In genomic region chr2:120392406-120392805, GRCm38 (mm10) we compare ENCODE assay signal across 23 mouse cellular contexts. TPM values are rescaled to one million over a fixed set of nuclear protein-coding genes. Genes with fewer than 3 reads are reported as not detected.
DNase-seq lines count a peak whose midpoint lies in the region; ATAC-seq and TF ChIP-seq lines count a peak whose summit lies in the region.
"Had no signal": no experiment of that assay in that cellular context is flagged by ENCODE, and none has a peak within 500 bp of the region (broad histone marks: within the 10 kb centered on the region; RNA-seq: fewer than 3 reads in every experiment).

No protein-coding gene starts in this region.

- TF ChIP-seq POLR2A in MEL (IDR thresholded peaks at IDR 0.05; ENCODE audit: control insufficient read depth in 1 of 2, insufficient read depth in 1 of 2, low read depth in 1 of 2, low read length in 2 of 2, poor library complexity in 1 of 2) = no peak

- no peak for ATAC-seq in liver, postnatal 0 days
- ATAC-seq in liver, embryonic 12.5 days = no peak
- ATAC-seq: forebrain, embryonic 15.5 days; inflammation-experienced regulatory T-cells, adult 6 months had no signal

- no peak overlapping the region for H3K4me2 ChIP-seq in liver, postnatal 0 days (ENCODE audit: low read depth, low read length)
- no peak overlapping the region for H3K4me2 ChIP-seq in liver, embryonic 12.5 days
- H3K4me2 ChIP-seq: forebrain, embryonic 15.5 days; hindbrain, embryonic 13.5 days; limb, embryonic 12.5 days; liver, embryonic 15.5 days; midbrain, embryonic 11.5 days had no signal

- H3K36me3 ChIP-seq in liver, postnatal 0 days (replicated peaks; ENCODE audit: insufficient read depth, low read length) = peaks cover 64% of the 10 kb centered on the region
- H3K36me3 ChIP-seq in liver, embryonic 12.5 days = peaks cover 85% of the 10 kb centered on the region
- peaks cover 0 to 36% of the 10 kb centered on the region in 2 experiments; a peak in 2 of 4 replicates for H3K36me3 ChIP-seq in MEL (ENCODE audit: control insufficient read depth in 1 of 2, insufficient read depth in 2 of 2, low read length in 2 of 2)

- H3K27ac ChIP-seq in liver, postnatal 0 days (ENCODE audit: low read depth) = no peak overlapping the region
- no peak overlapping the region for H3K27ac ChIP-seq in liver, embryonic 12.5 days
- H3K27ac ChIP-seq in MEL (ENCODE audit: control insufficient read depth, low read depth, low read length) = no peak overlapping the region
- H3K27ac ChIP-seq: forebrain, embryonic 15.5 days; heart, embryonic 10.5 days; hindbrain, embryonic 13.5 days; limb, embryonic 12.5 days; liver, embryonic 15.5 days; macrophage had no signal

- intact Hi-C loops in left cerebral cortex, postnatal 14 days (cut with DNase I) = no loop called here

- TF ChIP-seq RAD21 in MEL (IDR thresholded peaks at IDR 0.05; ENCODE audit: low read depth, low read length) = no peak

- H3K9me3 ChIP-seq in liver, postnatal 0 days (ENCODE audit: low read length) = no peaks in the 10 kb centered on the region
- no peaks in the 10 kb centered on the region for H3K9me3 ChIP-seq in liver, embryonic 12.5 days (replicated peaks)
- no peaks in the 10 kb centered on the region for H3K9me3 ChIP-seq in MEL (replicated peaks; ENCODE audit: insufficient read depth, low read length)
- H3K9me3 ChIP-seq: forebrain, embryonic 15.5 days; heart, embryonic 10.5 days; hindbrain, embryonic 13.5 days; limb, embryonic 12.5 days; liver, embryonic 15.5 days had no signal

- no peak overlapping the region for H3K9ac ChIP-seq in liver, postnatal 0 days (replicated peaks)
- H3K9ac ChIP-seq in liver, embryonic 12.5 days = no peak overlapping the region
- H3K9ac ChIP-seq in MEL (ENCODE audit: control insufficient read depth, low read depth, low read length, poor library complexity, severe bottlenecking) = no peak overlapping the region
- H3K9ac ChIP-seq: forebrain, embryonic 15.5 days; hindbrain, embryonic 13.5 days; limb, embryonic 12.5 days; liver, embryonic 15.5 days had no signal

- no peak overlapping the region for H3K4me3 ChIP-seq in liver, postnatal 0 days (ENCODE audit: low read depth, low read length)
- H3K4me3 ChIP-seq in liver, embryonic 12.5 days = no peak overlapping the region
- no peak overlapping the region for H3K4me3 ChIP-seq in MEL (ENCODE audit: control insufficient read depth in 1 of 2, insufficient read depth in 1 of 2, low read depth in 2 of 2, low read length in 2 of 2)
- H3K4me3 ChIP-seq: forebrain, embryonic 15.5 days; heart, embryonic 10.5 days; hindbrain, embryonic 13.5 days; limb, embryonic 12.5 days; liver, embryonic 15.5 days had no signal

- H3K79me2 ChIP-seq in MEL (ENCODE audit: control insufficient read depth, insufficient read depth, low read length, poor library complexity) = no peaks in the 10 kb centered on the region

- no peaks in the 10 kb centered on the region for H3K27me3 ChIP-seq in liver, postnatal 0 days (ENCODE audit: insufficient read depth, low read length)
- no peaks in the 10 kb centered on the region for H3K27me3 ChIP-seq in liver, embryonic 12.5 days (replicated peaks)
- H3K27me3 ChIP-seq in MEL (ENCODE audit: control insufficient read depth in 1 of 2, insufficient read depth in 2 of 2, low read length in 2 of 2) = no peaks in the 10 kb centered on the region
- H3K27me3 ChIP-seq: forebrain, embryonic 15.5 days; hindbrain, embryonic 13.5 days; limb, embryonic 12.5 days; liver, embryonic 15.5 days had no signal

- TF ChIP-seq EP300 in liver, postnatal 0 days (IDR thresholded peaks at IDR 0.05; ENCODE audit: low read depth) = no peak
- TF ChIP-seq EP300 in MEL (IDR thresholded peaks at IDR 0.05; ENCODE audit: low read depth in 1 of 2, low read length in 2 of 2) = no peak

- DNase-seq in liver, postnatal 0 days = no peak
- no peak for DNase-seq in MEL (ENCODE audit: low read depth, low spot score)
- DNase-seq in retina, embryonic 14.5 days (ENCODE audit: low spot score) = peak; percentile 15
- peak; percentile 4 to 20 for DNase-seq in thymus, postnatal 36 days
- DNase-seq in testis, postnatal 10 days (ENCODE audit: low spot score) = no peak
- DNase-seq in left cerebral cortex, postnatal 14 days (ENCODE audit: low spot score in 2 of 2) = no peak
- DNase-seq: adrenal gland, adult 2 months; cerebellum, adult 9-10 months; gastrocnemius, postnatal 36 days; heart, postnatal 14 days; kidney, adult 8-10 months; kidney, postnatal 25 days; layer of hippocampus, adult 9-11 months; right cerebral cortex, postnatal 4 days had no signal

- no peaks in the 10 kb centered on the region for H3K4me1 ChIP-seq in liver, postnatal 0 days (ENCODE audit: insufficient read depth)
- no peaks in the 10 kb centered on the region for H3K4me1 ChIP-seq in liver, embryonic 12.5 days
- H3K4me1 ChIP-seq in MEL (ENCODE audit: control insufficient read depth in 1 of 2, insufficient read depth in 2 of 2, low read length in 2 of 2) = no peaks in the 10 kb centered on the region
- H3K4me1 ChIP-seq: forebrain, embryonic 15.5 days; heart, embryonic 10.5 days; hindbrain, embryonic 13.5 days; limb, embryonic 12.5 days; liver, embryonic 15.5 days had no signal

- peak; percentile 21; the same call in 1 of the 2 replicates for TF ChIP-seq CTCF in liver, postnatal 0 days (IDR thresholded peaks at IDR 0.05; ENCODE audit: low read depth)
- TF ChIP-seq CTCF in MEL (IDR thresholded peaks at IDR 0.05 in 2 of 3, conservative IDR thresholded peaks at IDR 0.05 in 1 of 3; ENCODE audit: control insufficient read depth in 1 of 3, insufficient read depth in 1 of 3, low read depth in 2 of 3, low read length in 3 of 3, poor library complexity in 1 of 3, severe bottlenecking in 1 of 3) = no peak

TF ChIP-seq in MEL, 35 proteins besides CTCF, POLR2A, EP300 and RAD21:
- TF ChIP-seq SMC3 (IDR thresholded peaks at IDR 0.05; ENCODE audit: low read depth, low read length) = peak; percentile 14; the same call in 1 of the 2 replicates
- no peak for TF ChIP-seq TBP (IDR thresholded peaks at IDR 0.05; ENCODE audit: low read depth, low read length)

RNA-seq across cellular contexts. Expression of gene Ganc, which starts 11.3 kb away (rescaled TPM):
- 6.8 and 8.2 TPM in 2 replicates for polyA plus RNA-seq in liver, postnatal 0 days (2015; fragmentation: Nextera tagmentation; extraction: Ambion mirVana)
- 5.0 and 7.3 TPM in 2 replicates for polyA plus RNA-seq in liver, embryonic 12.5 days (2016; fragmentation: Nextera tagmentation; extraction: Ambion mirVana)
- 2.0 and 3.1 TPM in 2 replicates for total RNA-seq in MEL (2012; rRNA removed)
- polyA plus RNA-seq in MEL (2012; ENCODE audit: insufficient read depth in 1 of 2, insufficient read length in 2 of 2, low read depth in 1 of 2, low replicate concordance in 2 of 2, missing spikeins in 1 of 2) = 1 to 10 TPM in 1 of 2 experiments, not detected in 1; 4.4 TPM
- 10 to 100 TPM; 12.6 to 17.4 TPM for total RNA-seq in left cerebral cortex, postnatal 14 days (2021)

RNA-seq across cellular contexts. Expression of gene Tmem87a, which starts 11.5 kb away (rescaled TPM):
- polyA plus RNA-seq in liver, postnatal 0 days (2015; fragmentation: Nextera tagmentation; extraction: Ambion mirVana) = 2.9 and 3.2 TPM in 2 replicates
- polyA plus RNA-seq in liver, embryonic 12.5 days (2016; fragmentation: Nextera tagmentation; extraction: Ambion mirVana) = 5.0 and 5.4 TPM in 2 replicates
- 26.0 and 28.0 TPM in 2 replicates for total RNA-seq in MEL (2012; rRNA removed)
- 10 to 100 TPM in 1 of 2 experiments, not detected in 1; 23.9 TPM for polyA plus RNA-seq in MEL (2012; ENCODE audit: insufficient read depth in 1 of 2, insufficient read length in 2 of 2, low read depth in 1 of 2, low replicate concordance in 2 of 2, missing spikeins in 1 of 2)
- total RNA-seq in left cerebral cortex, postnatal 14 days (2021) = 10 to 100 TPM; 34.9 to 39.2 TPM

RNA-seq across cellular contexts. Expression of gene Vps39, which starts 39.5 kb away (rescaled TPM):
- 5.6 and 5.9 TPM in 2 replicates for polyA plus RNA-seq in liver, postnatal 0 days (2015; fragmentation: Nextera tagmentation; extraction: Ambion mirVana)
- polyA plus RNA-seq in liver, embryonic 12.5 days (2016; fragmentation: Nextera tagmentation; extraction: Ambion mirVana) = 11.5 and 12.2 TPM in 2 replicates
- 20.8 and 20.9 TPM in 2 replicates for total RNA-seq in MEL (2012; rRNA removed)
- polyA plus RNA-seq in MEL (2012; ENCODE audit: insufficient read depth in 1 of 2, insufficient read length in 2 of 2, low read depth in 1 of 2, low replicate concordance in 2 of 2, missing spikeins in 1 of 2) = 10 to 100 TPM in 1 of 2 experiments, not detected in 1; 19.6 TPM
- total RNA-seq in left cerebral cortex, postnatal 14 days (2021) = 10 to 100 TPM; 60.6 to 62.8 TPM

Comparison
In these comparisons a context has a peak if more than half of its experiments do, and no peak if none do; other contexts are left out.
1. DNase-seq: peak in retina, embryonic 14.5 days (single experiment) and thymus, postnatal 36 days (2 of 2); none in liver, postnatal 0 days (single experiment), MEL (single experiment), testis, postnatal 10 days (single experiment) and left cerebral cortex, postnatal 14 days (0 of 2).